Mouse (Mus musculus): ENCODE results near the gene Rab40b. TPM values are rescaled to one million over a fixed set of nuclear protein-coding genes. Genes with fewer than 3 reads are reported as not detected.
"Not testable (repeated sequence)": the region's sequence is repeated elsewhere in the genome, so short reads cannot be mapped to it uniquely, and the experiment has no call there.

Gene Rab40b
- polyA plus RNA-seq, 1 experiment from 2014 or later: 1.3 TPM

GRCm38 (mm10) chr11:121353326-121354090 is 34.5 kb downstream of the Rab40b start:
- H3K36me3 ChIP-seq: peaks cover 23% of the 10 kb centered on the region
- no peaks in the 10 kb centered on the region for H3K27me3 ChIP-seq (ENCODE audit: low read depth, poor library complexity, severe bottlenecking)
- H3K9me3 ChIP-seq (replicated peaks): no peaks in the 10 kb centered on the region
- peak overlapping the region; percentile 92 for H3K27ac ChIP-seq (replicated peaks)
- DNase-seq (ENCODE audit: low spot score): no peak
- H3K4me1 ChIP-seq: peaks cover 22% of the 10 kb centered on the region
- H3K4me3 ChIP-seq: peak overlapping the region; percentile 99
- 4% methylated on average over 41 of the region's 41 CpGs for WGBS

DNA sequence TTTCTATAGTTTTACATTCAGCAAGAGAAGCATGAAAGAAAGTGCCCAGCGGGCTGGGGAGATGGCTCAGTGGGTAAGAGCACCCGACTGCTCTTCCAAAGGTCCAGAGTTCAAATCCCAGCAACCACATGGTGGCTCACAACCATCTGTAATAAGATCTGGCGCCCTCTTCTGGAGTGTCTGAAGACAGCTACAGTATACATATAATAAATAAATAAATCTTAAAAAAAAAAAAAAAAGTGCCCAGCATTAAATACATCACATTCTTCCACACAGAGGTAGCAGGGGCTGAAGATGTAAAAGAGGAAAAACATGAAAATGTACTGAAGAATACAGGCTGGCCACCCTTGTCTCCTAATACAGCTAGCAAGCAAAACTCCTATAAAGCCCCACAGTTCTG is 39.3 kb downstream of the Rab40b start:
- H3K9me3 ChIP-seq (replicated peaks); DNase-seq (ENCODE audit: low spot score); H3K4me3 ChIP-seq; H3K27me3 ChIP-seq (ENCODE audit: low read depth, poor library complexity, severe bottlenecking); H3K27ac ChIP-seq (replicated peaks): not testable (repeated sequence)
- peaks cover 14% of the 10 kb centered on the region for H3K4me1 ChIP-seq
- 82% methylated on average over 3 of the region's 3 CpGs for WGBS
- peaks cover 62% of the 10 kb centered on the region for H3K36me3 ChIP-seq

- Histone ChIP-seq H3K4me3 (no peak overlapping the region), H3K4me1 (peaks cover 9% of the 10 kb centered on the region), H3K27ac (replicated peaks) (no peak overlapping the region), H3K36me3 (peaks cover 65% of the 10 kb centered on the region), H3K27me3 (ENCODE audit: low read depth, poor library complexity, severe bottlenecking) (no peaks in the 10 kb centered on the region), H3K9me3 (replicated peaks) (no peaks in the 10 kb centered on the region)
- 94% methylated on average over 2 of the region's 2 CpGs for WGBS
- DNase-seq (ENCODE audit: low spot score): no peak
Measured at GRCm38 (mm10) chr11:121348166-121348565, 39.9 kb downstream of the Rab40b start.

- Histone ChIP-seq H3K27me3 (ENCODE audit: low read depth, poor library complexity, severe bottlenecking) (no peaks in the 10 kb centered on the region), H3K4me1 (no peaks in the 10 kb centered on the region), H3K36me3 (peaks cover 68% of the 10 kb centered on the region), H3K4me3 (no peak overlapping the region), H3K9me3 (replicated peaks) (no peaks in the 10 kb centered on the region), H3K27ac (replicated peaks) (no peak overlapping the region)
- no peak for DNase-seq (ENCODE audit: low spot score)
- WGBS: 98% methylated on average over 2 of the region's 2 CpGs
Measured at GRCm38 (mm10) chr11:121347036-121347435, 41.0 kb downstream of the Rab40b start.

- not testable (repeated sequence) for H3K9me3 ChIP-seq (replicated peaks); H3K27me3 ChIP-seq (ENCODE audit: low read depth, poor library complexity, severe bottlenecking); DNase-seq (ENCODE audit: low spot score); H3K4me3 ChIP-seq; H3K27ac ChIP-seq (replicated peaks); H3K4me1 ChIP-seq
- peaks cover 62% of the 10 kb centered on the region for H3K36me3 ChIP-seq
- 29% methylated on average over 1 of the region's 1 CpGs for WGBS
Measured at GRCm38 (mm10) chr11:121342423-121342822, 45.6 kb downstream of the Rab40b start.

DNA sequence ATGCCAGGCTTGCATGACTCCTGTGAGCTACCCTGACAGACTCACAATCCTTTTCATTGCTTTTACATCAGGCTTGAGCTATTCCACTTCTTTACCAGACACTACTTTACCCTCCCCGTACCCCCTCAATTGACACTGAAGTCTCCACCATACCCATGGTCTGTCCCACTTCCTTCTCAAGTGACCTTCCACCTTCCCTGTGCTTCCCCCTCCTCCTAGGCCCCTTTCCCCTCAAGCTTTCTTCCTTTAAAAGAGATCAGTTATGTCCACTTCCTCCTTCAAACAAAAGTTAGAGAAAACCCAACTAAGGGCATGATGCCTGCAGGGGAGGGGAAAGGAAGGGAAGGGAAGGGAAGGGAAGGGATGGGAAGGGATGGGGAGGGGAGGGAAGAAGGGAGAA is 47.8 kb downstream of the Rab40b start:
- Histone ChIP-seq H3K4me3 (no peak overlapping the region), H3K9me3 (replicated peaks) (no peaks in the 10 kb centered on the region), H3K27ac (replicated peaks) (no peak overlapping the region), H3K36me3 (peaks cover 62% of the 10 kb centered on the region), H3K27me3 (ENCODE audit: low read depth, poor library complexity, severe bottlenecking) (no peaks in the 10 kb centered on the region), H3K4me1 (no peaks in the 10 kb centered on the region)
- no peak for DNase-seq (ENCODE audit: low spot score)
- WGBS: 93% methylated on average over 1 of the region's 1 CpGs

DNA sequence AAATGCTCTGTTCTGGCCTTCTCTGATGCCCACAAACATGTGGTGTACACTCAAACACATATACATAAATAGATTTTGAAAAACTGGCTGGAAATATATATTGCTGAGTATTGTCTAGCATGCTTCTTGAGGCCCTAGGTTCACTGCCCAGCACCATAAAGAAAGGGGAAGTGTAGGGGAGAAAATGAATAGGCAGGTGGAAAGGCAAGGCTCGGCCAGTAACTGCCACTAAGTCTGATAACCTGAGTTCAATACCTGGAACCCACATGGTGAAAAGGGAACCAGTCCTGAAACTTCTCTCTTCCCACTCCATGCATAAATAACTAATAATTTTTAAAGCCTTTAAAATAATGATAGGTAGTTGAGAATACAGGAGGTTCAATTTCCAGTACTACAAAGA is 48.4 kb downstream of the Rab40b start:
- H3K36me3 ChIP-seq: peaks cover 62% of the 10 kb centered on the region
- no peak overlapping the region for H3K27ac ChIP-seq (replicated peaks)
- no peaks in the 10 kb centered on the region for H3K4me1 ChIP-seq
- no peaks in the 10 kb centered on the region for H3K9me3 ChIP-seq (replicated peaks)
- H3K4me3 ChIP-seq: no peak overlapping the region
- H3K27me3 ChIP-seq (ENCODE audit: low read depth, poor library complexity, severe bottlenecking): no peaks in the 10 kb centered on the region
- DNase-seq (ENCODE audit: low spot score): no peak
- WGBS: 94% methylated on average over 1 of the region's 1 CpGs

DNA sequence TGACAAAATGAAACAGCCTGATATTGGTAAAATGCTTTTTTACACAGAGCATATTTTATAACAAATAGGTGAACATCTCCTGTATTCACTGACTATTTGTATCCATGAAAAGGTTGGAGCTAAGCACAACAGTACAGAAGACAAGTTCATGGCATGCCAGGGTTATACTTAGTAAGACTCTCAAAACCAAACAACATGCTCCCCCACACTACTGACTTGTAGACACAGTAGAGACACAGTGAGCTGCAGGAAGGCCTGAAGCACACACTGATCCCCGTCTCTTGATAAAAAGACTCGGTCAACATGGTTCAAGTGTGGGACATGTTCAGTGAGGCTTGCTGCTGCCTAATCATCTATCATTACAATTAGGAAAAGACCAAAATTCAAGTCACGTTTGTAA is 56.4 kb downstream of the Rab40b start:
- no peaks in the 10 kb centered on the region for H3K9me3 ChIP-seq (replicated peaks)
- DNase-seq (ENCODE audit: low spot score): no peak
- no peak overlapping the region for H3K4me3 ChIP-seq
- no peaks in the 10 kb centered on the region for H3K4me1 ChIP-seq
- WGBS: 93% methylated on average over 3 of the region's 3 CpGs
- no peak overlapping the region for H3K27ac ChIP-seq (replicated peaks)
- H3K36me3 ChIP-seq: peaks cover 95% of the 10 kb centered on the region
- H3K27me3 ChIP-seq (ENCODE audit: low read depth, poor library complexity, severe bottlenecking): no peaks in the 10 kb centered on the region

- Histone ChIP-seq H3K4me1 (no peaks in the 10 kb centered on the region), H3K36me3 (peaks cover 80% of the 10 kb centered on the region), H3K27me3 (ENCODE audit: low read depth, poor library complexity, severe bottlenecking) (no peaks in the 10 kb centered on the region), H3K9me3 (replicated peaks) (no peaks in the 10 kb centered on the region), H3K4me3 (no peak overlapping the region), H3K27ac (replicated peaks) (no peak overlapping the region)
- DNase-seq (ENCODE audit: low spot score): no peak
Measured at GRCm38 (mm10) chr11:121328619-121329018, 59.4 kb downstream of the Rab40b start.

DNA sequence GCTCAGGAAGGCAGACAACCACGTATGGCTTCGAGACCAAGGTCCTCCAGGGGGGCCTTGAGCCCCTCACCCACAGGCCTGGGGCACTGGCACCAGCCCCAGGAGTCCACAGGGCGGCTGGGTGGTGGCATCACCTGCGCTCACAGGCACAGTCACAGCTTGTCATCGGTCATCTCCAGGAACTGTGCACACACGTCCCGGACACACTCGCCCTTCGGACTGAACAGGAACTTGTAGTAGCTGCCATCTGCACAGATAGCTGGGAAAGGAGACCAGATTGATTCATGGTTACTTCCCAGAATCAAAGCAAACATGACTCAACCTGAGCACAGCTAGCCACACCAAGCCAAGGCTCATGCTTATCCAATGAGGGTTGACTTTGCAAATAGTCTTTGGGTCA is 59.8 kb downstream of the Rab40b start:
- DNase-seq (ENCODE audit: low spot score): no peak
- no peaks in the 10 kb centered on the region for H3K4me1 ChIP-seq
- H3K9me3 ChIP-seq (replicated peaks): no peaks in the 10 kb centered on the region
- 97% methylated on average over 9 of the region's 9 CpGs for WGBS
- peaks cover 76% of the 10 kb centered on the region for H3K36me3 ChIP-seq
- no peak overlapping the region for H3K27ac ChIP-seq (replicated peaks)
- H3K27me3 ChIP-seq (ENCODE audit: low read depth, poor library complexity, severe bottlenecking): no peaks in the 10 kb centered on the region
- no peak overlapping the region for H3K4me3 ChIP-seq

DNA sequence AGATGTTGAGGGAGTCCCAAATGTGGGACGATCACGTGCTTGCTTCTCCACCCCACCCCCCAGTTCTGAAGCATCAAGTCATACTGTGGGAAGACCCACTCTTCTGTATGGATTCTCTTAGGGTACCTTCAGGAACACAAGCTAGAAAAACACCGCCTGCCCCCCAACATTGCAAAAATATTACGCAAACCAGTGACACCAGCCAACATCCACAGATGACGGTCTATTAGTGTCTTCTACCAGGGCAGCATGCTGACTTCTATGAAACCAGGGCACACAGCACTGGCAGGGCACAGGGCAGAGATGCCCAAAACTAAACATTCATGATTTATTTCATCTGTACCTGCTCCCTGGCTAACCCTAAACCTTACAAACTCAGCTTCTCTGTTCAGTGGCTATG is 61.4 kb downstream of the Rab40b start:
- no peak overlapping the region for H3K4me3 ChIP-seq
- no peak for DNase-seq (ENCODE audit: low spot score)
- H3K27me3 ChIP-seq (ENCODE audit: low read depth, poor library complexity, severe bottlenecking): no peaks in the 10 kb centered on the region
- H3K4me1 ChIP-seq: no peaks in the 10 kb centered on the region
- H3K9me3 ChIP-seq (replicated peaks): 0 out of 2 replicates have a peak, but pooled peaks cover 2% of the 10 kb centered on the region
- no peak overlapping the region for H3K27ac ChIP-seq (replicated peaks)
- 96% methylated on average over 5 of the region's 5 CpGs for WGBS
- H3K36me3 ChIP-seq: peaks cover 63% of the 10 kb centered on the region

GRCm38 (mm10) chr11:121326034-121326433 is 62.0 kb downstream of the Rab40b start:
- Histone ChIP-seq H3K27ac (replicated peaks) (no peak overlapping the region), H3K9me3 (replicated peaks) (peaks cover 3% of the 10 kb centered on the region; the same call in 1 of the 2 replicates), H3K36me3 (peaks cover 67% of the 10 kb centered on the region), H3K27me3 (ENCODE audit: low read depth, poor library complexity, severe bottlenecking) (no peaks in the 10 kb centered on the region), H3K4me3 (no peak overlapping the region), H3K4me1 (no peaks in the 10 kb centered on the region)
- no peak for DNase-seq (ENCODE audit: low spot score)
- WGBS: 88% methylated on average over 1 of the region's 1 CpGs

- 98% methylated on average over 6 of the region's 6 CpGs for WGBS
- Histone ChIP-seq H3K36me3 (peaks cover 82% of the 10 kb centered on the region), H3K9me3 (replicated peaks) (peaks cover 11% of the 10 kb centered on the region; the same call in 1 of the 2 replicates)
- H3K27me3 ChIP-seq (ENCODE audit: low read depth, poor library complexity, severe bottlenecking); H3K27ac ChIP-seq (replicated peaks); H3K4me1 ChIP-seq; H3K4me3 ChIP-seq; DNase-seq (ENCODE audit: low spot score): not testable (repeated sequence)
Measured at GRCm38 (mm10) chr11:121307712-121308111, 80.3 kb downstream of the Rab40b start.
